ENCODE assay signal across 18 mouse cellular contexts in the genomic region with DNA sequence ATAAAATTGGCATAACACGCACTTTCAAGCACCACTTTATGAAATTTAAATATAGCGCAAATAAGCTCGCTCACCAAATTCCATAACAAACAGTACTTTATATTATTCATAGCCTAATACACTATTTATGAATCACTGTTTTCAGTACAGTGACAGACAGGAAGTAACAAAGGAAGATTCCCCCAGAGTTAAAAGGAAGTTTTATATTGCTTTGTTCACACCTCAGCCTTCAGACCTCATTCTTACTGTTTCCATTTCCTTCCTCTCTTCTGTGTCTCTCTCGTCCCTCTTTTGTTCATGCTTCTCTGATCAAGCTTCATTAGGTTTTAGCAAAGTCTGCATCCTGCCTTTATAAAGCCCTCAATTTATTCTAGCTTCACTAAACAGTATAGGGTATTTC.
A peak's percentile ranks its signal among the peaks of the same experiment; 100 is the strongest.
DNase-seq lines count a peak whose midpoint lies in the region; ATAC-seq lines count a peak whose summit lies in the region.
"Had no signal": no experiment of that assay in that cellular context is flagged by ENCODE, and none has a peak within 500 bp of the region (broad histone marks: within the 10 kb centered on the region; RNA-seq: fewer than 3 reads in every experiment).

No protein-coding gene starts in this region.

- peak; percentile 6 for DNase-seq in CD4-positive helper T cell, adult 2 months (ENCODE audit: low read depth, low spot score)
- DNase-seq in layer of hippocampus, postnatal 25 days (ENCODE audit: extremely low spot score in 1 of 2, low spot score in 1 of 2) = no peak
- DNase-seq: adrenal gland, postnatal 10 days; cerebellum, adult 11 months; cerebellum, adult 8-10 months; cerebellum, postnatal 14 days; embryo, embryonic 11 days; gastrocnemius, postnatal 36 days; heart, adult 11 months; heart, postnatal 36 days had no signal

- 0 out of 2 replicates have a peak, but pooled peaks have one; percentile 51 for ATAC-seq in midbrain, embryonic 16.5 days
- ATAC-seq in midbrain, embryonic 15.5 days (replicated peaks) = no peak
- peak; percentile 59 for ATAC-seq in activated CD4-positive, CD25-positive, alpha-beta regulatory T cell, adult 4 months
- no peak; the same call in none of the 2 replicates for ATAC-seq in neural tube, embryonic 15.5 days (ENCODE audit: low FRiP score)

- H3K27ac ChIP-seq in midbrain, embryonic 16.5 days (ENCODE audit: low read length) = no peak overlapping the region
- H3K27ac ChIP-seq in midbrain, embryonic 15.5 days = no peak overlapping the region
- H3K27ac ChIP-seq in neural tube, embryonic 15.5 days (replicated peaks) = 0 out of 2 replicates have a peak overlapping the region, but pooled peaks have one; percentile 18
- H3K27ac ChIP-seq: embryonic facial prominence, embryonic 12.5 days; forebrain, embryonic 15.5 days; heart, embryonic 13.5 days had no signal

- no peaks in the 10 kb centered on the region for H3K36me3 ChIP-seq in midbrain, embryonic 16.5 days (ENCODE audit: control insufficient read depth, insufficient read depth, low read length)
- H3K36me3 ChIP-seq in midbrain, embryonic 15.5 days (replicated peaks) = no peaks in the 10 kb centered on the region
- H3K36me3 ChIP-seq in neural tube, embryonic 15.5 days = no peaks in the 10 kb centered on the region
- H3K36me3 ChIP-seq: embryonic facial prominence, embryonic 12.5 days; forebrain, embryonic 15.5 days; G1E; heart, embryonic 13.5 days had no signal

- H3K4me1 ChIP-seq in midbrain, embryonic 16.5 days (ENCODE audit: control insufficient read depth, insufficient read depth, low read length) = peaks cover 2% of the 10 kb centered on the region; the same call in 1 of the 2 replicates
- H3K4me1 ChIP-seq in midbrain, embryonic 15.5 days = no peaks in the 10 kb centered on the region
- no peaks in the 10 kb centered on the region for H3K4me1 ChIP-seq in neural tube, embryonic 15.5 days
- H3K4me1 ChIP-seq: embryonic facial prominence, embryonic 12.5 days; forebrain, embryonic 15.5 days; heart, embryonic 13.5 days had no signal

- WGBS in midbrain, embryonic 16.5 days = 52% methylated on average over 4 of the region's 4 CpGs
- WGBS in midbrain, embryonic 15.5 days = 54% methylated on average over 4 of the region's 4 CpGs
- WGBS in neural tube, embryonic 15.5 days = 48% methylated on average over 4 of the region's 4 CpGs

- no peak overlapping the region for H3K4me3 ChIP-seq in midbrain, embryonic 16.5 days (ENCODE audit: low read depth, low read length)
- no peak overlapping the region for H3K4me3 ChIP-seq in midbrain, embryonic 15.5 days
- H3K4me3 ChIP-seq in neural tube, embryonic 15.5 days (replicated peaks) = no peak overlapping the region
- H3K4me3 ChIP-seq: embryonic facial prominence, embryonic 12.5 days; forebrain, embryonic 15.5 days; heart, embryonic 13.5 days had no signal

- no peak overlapping the region for H3K9ac ChIP-seq in midbrain, embryonic 16.5 days (ENCODE audit: low read depth, low read length)
- H3K9ac ChIP-seq in midbrain, embryonic 15.5 days = no peak overlapping the region
- no peak overlapping the region for H3K9ac ChIP-seq in neural tube, embryonic 15.5 days (replicated peaks)
- H3K9ac ChIP-seq: embryonic facial prominence, embryonic 12.5 days; forebrain, embryonic 15.5 days; heart, embryonic 13.5 days had no signal

- no peaks in the 10 kb centered on the region for H3K27me3 ChIP-seq in midbrain, embryonic 16.5 days (ENCODE audit: control insufficient read depth, insufficient read depth, low read depth, low read length)
- H3K27me3 ChIP-seq in midbrain, embryonic 15.5 days (replicated peaks) = no peaks in the 10 kb centered on the region
- no peaks in the 10 kb centered on the region for H3K27me3 ChIP-seq in neural tube, embryonic 15.5 days (replicated peaks)
- H3K27me3 ChIP-seq: embryonic facial prominence, embryonic 12.5 days; forebrain, embryonic 15.5 days; heart, embryonic 13.5 days had no signal

- no peak overlapping the region for H3K4me2 ChIP-seq in midbrain, embryonic 16.5 days (ENCODE audit: low read length)
- H3K4me2 ChIP-seq in midbrain, embryonic 15.5 days = no peak overlapping the region
- H3K4me2 ChIP-seq in neural tube, embryonic 15.5 days = no peak overlapping the region
- H3K4me2 ChIP-seq: embryonic facial prominence, embryonic 12.5 days; forebrain, embryonic 15.5 days; heart, embryonic 13.5 days had no signal

- no peaks in the 10 kb centered on the region for H3K9me3 ChIP-seq in midbrain, embryonic 16.5 days (replicated peaks; ENCODE audit: control insufficient read depth, low read length, poor library complexity, severe bottlenecking)
- no peaks in the 10 kb centered on the region for H3K9me3 ChIP-seq in midbrain, embryonic 15.5 days
- H3K9me3 ChIP-seq in neural tube, embryonic 15.5 days (replicated peaks) = no peaks in the 10 kb centered on the region
- H3K9me3 ChIP-seq: embryonic facial prominence, embryonic 12.5 days; forebrain, embryonic 15.5 days; heart, embryonic 13.5 days had no signal

Comparison
In these comparisons a context has a peak if more than half of its experiments do, and no peak if none do; other contexts are left out.
1. ATAC-seq: peak in midbrain, embryonic 16.5 days (single experiment) and activated CD4-positive, CD25-positive, alpha-beta regulatory T cell, adult 4 months (single experiment); none in midbrain, embryonic 15.5 days (single experiment) and neural tube, embryonic 15.5 days (single experiment).